Mouse (Mus musculus) kidney, adult 2 months (tissue): ENCODE data around the gene Tgfbi.

ENCODE experiments used
- CTCF ChIP-seq: fragments of 200-500 bp; conservative IDR thresholded peaks from 2 replicates; pipeline ENCODE4 v1.5.1; 2011; ENCODE audit warnings: low read depth, mild to moderate bottlenecking, control low read depth, low read length, moderate library complexity, mixed read lengths; ENCODE audit not compliant: insufficient read depth, insufficient read length
- POLR2A ChIP-seq: fragments of 200-500 bp; IDR thresholded peaks from one replicate; pipeline ENCODE4 v1.6.1; 2011; ENCODE audit warnings: low read depth, low read length, control low read depth

DNA sequence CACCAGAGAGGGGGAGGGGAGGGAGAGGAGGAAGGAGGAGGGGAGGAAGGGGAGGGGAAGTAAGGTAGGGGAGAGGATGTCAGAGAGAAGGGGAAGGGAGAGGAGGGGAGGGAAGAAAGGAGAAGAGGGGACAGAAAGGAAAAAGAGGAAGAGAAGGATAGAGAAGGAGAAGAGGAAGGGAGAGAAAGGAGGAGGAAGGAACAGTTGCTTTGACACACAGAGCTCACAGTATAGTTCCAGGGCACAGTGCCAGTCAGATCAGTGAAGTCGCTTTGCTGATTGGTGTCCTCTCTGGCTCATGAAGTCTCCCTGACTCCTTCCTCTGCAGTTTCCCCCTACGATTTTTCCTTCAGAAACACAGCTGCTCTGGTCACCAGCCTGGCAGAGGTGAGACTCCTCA, 17.4 kb upstream of the Tgfbi start:
- no peak for TF ChIP-seq POLR2A
- no peak for TF ChIP-seq CTCF
